Mouse (Mus musculus): Measurements from ENCODE around the gene Hook2.

Gene Hook2

GRCm38 (mm10) chr8:84986379-84986945 is 3.9 kb upstream of the Hook2 start:
- no peak for DNase-seq (ENCODE audit: low spot score in 2 of 2)

DNA sequence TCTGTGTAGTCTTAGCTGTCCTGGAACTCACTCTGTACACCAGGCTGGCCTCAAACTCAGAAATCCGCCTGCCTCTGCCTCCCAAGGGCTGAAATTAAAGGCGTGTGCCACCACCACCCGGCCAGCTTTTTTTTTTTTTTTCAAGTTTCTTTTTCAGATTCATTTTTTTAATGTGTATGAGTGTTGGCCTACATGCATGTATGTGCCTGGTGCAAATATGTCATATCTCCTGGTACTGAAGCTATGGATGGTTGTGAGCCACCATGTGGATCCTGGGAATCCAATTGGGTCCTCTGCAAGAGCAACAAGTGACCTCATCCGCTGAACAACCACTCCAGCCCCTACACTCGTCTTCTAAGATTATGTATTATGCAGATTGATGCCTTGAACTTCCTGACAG is 3.0 kb upstream of the Hook2 start:
- DNase-seq (ENCODE audit: low spot score in 2 of 2), result no peak

DNA sequence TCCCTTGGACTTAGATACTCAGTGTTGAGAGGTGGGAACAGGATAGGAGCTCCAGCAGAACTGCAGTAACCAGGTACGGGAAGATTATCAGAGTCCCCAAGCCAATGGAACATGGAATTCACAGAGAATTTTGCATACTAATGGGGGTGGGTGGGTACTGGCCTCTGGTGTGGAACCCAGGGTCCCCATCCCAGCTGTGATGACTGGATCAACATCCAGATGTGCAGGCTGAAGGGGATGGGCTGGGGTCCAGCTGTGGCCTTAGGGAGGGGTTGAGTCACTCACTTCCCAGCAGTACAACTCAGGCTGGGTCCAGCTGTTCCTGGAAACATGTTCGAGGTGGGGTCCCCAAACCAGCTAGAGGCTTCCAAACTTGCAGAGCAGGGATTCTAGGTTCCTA is 2.5 kb upstream of the Hook2 start:
- no peak for DNase-seq (ENCODE audit: low spot score in 2 of 2)

DNA sequence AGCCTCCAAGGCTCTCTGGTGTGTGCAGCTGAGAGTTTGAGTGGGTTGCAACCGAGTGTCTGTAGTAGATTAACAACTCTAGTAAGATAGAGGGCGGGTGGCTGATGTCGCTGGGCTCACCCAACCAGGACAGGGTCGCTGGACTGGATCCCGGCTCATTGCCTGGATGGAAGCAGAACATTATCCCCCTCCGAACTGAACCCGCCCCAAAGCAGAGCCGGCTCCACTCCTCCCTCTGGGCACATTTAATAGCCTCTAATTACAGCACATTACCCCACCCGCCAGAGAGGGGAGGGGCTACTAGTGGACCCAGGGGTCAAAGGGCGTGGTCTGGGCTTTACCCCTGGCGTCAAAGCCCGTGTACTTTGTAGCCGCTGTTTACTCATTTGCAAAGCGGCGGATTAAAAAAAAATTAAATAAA is 1.1 kb upstream of the Hook2 start:
- peak; percentile 44 to 61 for DNase-seq (ENCODE audit: low spot score in 2 of 2)

GRCm38 (mm10) chr8:84989810-84990209 is 593 bp upstream of the Hook2 start:
- peak; percentile 96 to 97 for DNase-seq (ENCODE audit: low spot score in 2 of 2)

GRCm38 (mm10) chr8:84990836-84991235 is 433 bp downstream of the Hook2 start:
- peak in 1 of 2 experiments; percentile 67 for DNase-seq (ENCODE audit: low spot score in 2 of 2)

DNA sequence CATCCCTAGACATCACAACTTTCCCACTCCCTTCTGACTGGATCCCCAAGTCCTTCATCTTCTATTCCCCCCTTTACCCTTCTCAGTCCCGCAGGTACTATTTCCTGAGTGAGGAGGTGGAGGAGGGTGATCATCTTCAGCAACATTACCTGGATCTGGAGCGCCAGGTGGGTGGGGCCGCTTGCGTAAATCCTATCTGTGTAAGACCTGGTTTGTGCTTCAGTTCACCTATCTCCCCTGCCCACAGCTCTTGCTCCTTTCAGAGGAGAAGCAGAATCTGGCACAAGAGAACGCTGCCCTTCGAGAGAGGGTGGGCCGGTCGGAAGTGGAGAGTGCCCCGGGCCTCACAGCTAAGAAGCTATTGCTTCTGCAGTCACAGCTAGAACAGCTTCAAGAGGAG is 4.0 kb downstream of the Hook2 start:
- DNase-seq (ENCODE audit: low spot score in 2 of 2), result no peak

DNA sequence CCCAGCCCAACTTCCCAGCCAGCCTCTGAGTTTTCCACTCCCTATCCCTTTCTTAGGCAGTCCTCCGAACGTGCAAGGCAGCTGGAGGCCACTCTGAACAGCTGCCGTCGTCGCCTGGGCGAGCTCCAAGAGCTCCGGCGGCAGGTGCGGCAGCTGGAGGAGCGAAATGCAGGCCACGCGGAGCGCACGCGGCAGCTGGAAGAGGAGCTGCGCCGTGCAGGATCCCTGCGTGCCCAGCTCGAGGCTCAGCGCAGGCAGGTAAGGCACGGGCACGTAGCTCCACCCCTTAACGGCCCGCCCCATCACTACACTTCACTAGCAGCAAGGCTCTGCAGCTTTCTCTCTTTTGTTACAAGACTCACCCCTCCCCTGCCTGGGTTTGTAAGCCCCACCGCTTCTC is 5.3 kb downstream of the Hook2 start:
- DNase-seq (ENCODE audit: low spot score in 2 of 2), result no peak

GRCm38 (mm10) chr8:84996978-84997377 is 6.6 kb downstream of the Hook2 start:
- DNase-seq (ENCODE audit: low spot score in 2 of 2), result no peak

GRCm38 (mm10) chr8:84997649-84998295 is 7.4 kb downstream of the Hook2 start:
- peak; percentile 87 to 96 for DNase-seq (ENCODE audit: low spot score in 2 of 2)

DNA sequence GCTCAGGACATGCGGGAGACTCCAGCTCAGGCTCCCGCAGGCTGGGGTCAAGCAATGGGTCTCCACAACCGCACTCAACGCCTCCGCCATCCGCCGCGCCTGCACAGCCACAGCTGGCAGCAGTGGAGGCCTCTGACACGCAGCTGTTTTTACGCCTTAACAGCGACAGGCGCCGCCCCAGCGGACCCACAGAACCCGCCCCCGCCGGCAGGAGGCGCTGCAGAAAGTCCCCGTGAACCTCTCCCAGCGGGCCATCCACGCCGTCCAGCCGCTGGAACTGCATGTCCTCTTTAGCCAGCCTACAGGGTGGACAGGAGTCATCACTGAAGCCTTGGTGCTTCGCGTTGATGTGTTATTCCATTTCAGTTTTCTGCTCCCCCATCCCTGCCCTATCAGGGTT is 17.3 kb downstream of the Hook2 start:
- peak; percentile 62 to 81 for DNase-seq (ENCODE audit: low spot score in 2 of 2)

GRCm38 (mm10) chr8:85011242-85011641 is 20.8 kb downstream of the Hook2 start:
- no peak for DNase-seq (ENCODE audit: low spot score in 2 of 2)

DNA sequence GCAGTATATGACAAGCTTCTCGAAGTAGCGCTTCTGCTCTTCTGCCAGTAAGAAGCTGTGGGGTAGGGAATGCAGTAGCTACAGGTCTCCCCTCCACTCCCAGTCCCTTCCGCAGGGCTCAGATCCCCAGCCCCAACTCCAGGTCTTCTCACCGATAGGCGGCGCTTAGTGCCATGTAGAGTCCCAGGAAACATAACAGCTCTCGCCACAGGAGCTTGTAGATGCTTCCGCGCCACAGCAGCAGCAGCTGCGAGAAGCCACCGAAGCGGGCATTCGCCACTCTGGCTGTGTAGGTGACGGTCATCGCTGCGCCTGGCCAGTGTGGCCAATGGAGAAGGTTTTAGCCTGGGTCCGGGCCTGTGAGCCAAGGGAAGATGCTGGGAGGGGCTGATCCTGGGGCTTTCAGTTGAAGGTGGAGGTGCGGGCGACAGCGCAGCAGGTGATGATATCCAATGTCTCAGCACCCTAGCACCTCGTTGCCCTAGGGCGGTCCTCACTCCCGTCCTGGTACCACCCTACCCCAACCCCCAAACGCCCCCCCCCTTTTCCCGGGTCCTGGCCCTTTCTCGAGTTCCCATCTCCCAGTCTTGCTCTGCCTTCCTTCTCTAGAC is 22.9 kb downstream of the Hook2 start:
- DNase-seq (ENCODE audit: low spot score in 2 of 2), result peak; percentile 52 to 78

- DNase-seq (ENCODE audit: low spot score in 2 of 2), result no peak
Observed at GRCm38 (mm10) chr8:85014431-85014830, 24.0 kb downstream of the Hook2 start, which contains the start of gene Best2. Best2 (minus strand) TSS chr8:85014531.

DNA sequence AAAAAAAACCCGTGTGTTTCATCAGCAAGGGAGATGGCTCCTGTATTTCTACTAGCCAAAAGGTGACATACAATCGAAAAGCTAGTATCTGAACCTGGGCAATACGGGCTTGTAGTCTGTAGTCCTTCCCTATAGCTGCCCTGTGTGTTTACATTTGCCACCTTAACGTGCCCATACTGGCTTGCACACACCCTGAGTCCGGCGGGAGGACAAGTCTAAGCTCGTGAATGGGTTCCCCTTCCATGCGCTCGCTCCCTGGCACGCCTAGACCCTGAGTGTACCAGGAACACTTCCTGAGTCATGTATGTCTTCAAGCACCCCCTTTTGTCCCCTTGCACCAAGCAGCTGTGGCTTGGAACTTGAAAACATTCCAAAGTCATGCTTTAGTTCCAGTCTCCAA is 26.3 kb downstream of the Hook2 start:
- DNase-seq (ENCODE audit: low spot score in 2 of 2), result no peak

- no peak for DNase-seq (ENCODE audit: low spot score in 2 of 2)
Observed at GRCm38 (mm10) chr8:85017209-85017608, 26.8 kb downstream of the Hook2 start.

- DNase-seq (ENCODE audit: low spot score in 2 of 2), result no peak
Observed at GRCm38 (mm10) chr8:85021514-85022055, 31.2 kb downstream of the Hook2 start.

- no peak for DNase-seq (ENCODE audit: low spot score in 2 of 2)
Observed at GRCm38 (mm10) chr8:85023846-85024245, 33.4 kb downstream of the Hook2 start.

DNA sequence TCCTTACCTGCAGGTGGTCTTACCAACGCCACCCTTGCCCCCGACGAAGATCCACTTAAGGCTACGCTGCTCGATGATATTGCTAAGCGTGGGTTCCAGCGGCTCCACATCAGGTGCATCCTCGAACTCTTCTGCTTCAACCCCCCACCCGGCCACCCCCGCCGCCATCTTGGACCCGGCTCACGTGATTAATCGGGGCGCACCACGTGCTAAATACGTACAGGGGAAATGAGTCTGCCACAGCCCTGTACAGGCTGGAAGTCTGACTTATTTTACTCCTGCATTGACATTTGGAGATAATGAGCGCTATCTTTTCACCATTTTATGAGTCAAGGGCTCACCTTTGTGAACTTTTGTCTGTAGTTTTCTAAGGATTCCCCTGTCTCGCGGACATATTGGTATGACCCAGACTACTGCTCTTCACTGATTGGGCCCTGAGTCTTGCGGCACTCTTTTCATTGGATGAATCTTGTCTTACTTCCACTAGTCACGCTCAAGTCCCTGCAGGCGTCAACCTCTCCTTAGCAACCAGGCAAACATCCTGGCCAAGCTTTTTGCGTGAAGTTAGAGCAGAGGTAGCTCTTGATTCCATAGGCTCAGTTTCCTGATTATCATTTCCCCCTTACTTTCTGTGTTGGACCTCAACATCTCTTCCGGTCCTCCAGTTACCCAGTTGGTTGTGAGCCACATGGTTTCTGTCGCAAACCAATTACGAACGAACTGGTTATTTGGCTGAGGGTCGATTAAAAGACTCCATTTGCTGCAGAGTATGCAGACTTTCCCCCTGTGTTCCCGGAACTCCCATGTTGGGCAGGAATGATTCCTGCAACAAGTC is 34.9 kb downstream of the Hook2 start, which contains the start of gene Asna1:
Gene Asna1, minus strand, starts transcription at position 184 of the 835 bp plus-strand sequence.
- peak; percentile 82 to 88 for DNase-seq (ENCODE audit: low spot score in 2 of 2)

DNA sequence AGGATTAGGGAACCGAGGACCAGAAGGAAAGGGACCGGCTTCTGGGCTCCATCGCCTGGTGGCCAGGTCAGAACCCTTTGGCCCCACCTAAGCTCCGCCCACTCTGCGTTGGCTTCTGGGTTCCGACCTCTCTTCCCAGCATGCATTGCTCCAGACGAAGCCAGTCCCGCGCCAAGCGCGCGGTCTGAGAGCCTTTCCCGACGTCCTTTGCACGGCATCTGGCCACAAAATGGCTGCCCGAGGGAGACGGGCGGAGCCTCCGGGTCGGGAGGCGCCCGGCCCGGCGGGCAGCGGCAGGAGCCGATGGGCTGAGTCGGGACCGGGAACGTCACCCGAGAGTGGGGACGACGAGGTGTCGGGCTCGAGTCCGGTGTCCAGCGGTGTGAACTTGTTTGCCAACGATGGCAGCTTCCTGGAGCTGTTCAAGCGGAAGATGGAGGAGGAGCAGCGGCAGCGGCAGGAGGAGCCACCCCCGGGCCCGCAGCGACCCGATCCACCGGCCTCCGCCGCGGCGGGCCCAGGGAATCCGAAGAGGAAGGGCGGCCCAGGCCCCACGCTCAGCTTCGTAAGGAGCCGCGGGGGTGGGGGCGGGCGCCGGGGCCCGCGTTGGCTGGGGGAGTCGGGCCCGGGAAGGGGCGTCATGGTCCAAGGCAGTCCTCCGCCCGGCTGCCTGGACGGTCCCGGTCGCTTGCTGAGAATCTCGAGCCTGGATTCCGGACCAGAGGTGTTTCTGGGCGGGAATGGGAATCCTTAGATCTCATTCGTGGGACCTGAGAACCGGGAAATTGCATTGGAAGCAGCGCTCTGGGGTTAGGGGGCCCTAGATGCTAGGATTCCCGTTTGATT is 36.5 kb downstream of the Hook2 start, which contains the start of gene Trir:
Gene Trir, plus strand, starts transcription at position 154 of the 846 bp plus-strand sequence.
- peak; percentile 97 to 99 for DNase-seq (ENCODE audit: low spot score in 2 of 2)

- peak in 1 of 2 experiments; percentile 57 for DNase-seq (ENCODE audit: low spot score in 2 of 2)
Observed at GRCm38 (mm10) chr8:85027516-85027855, 37.1 kb downstream of the Hook2 start.

Measured in spleen, postnatal 10 days (tissue).